Mouse (Mus musculus): ENCODE data around the gene Slfn8.
"Not testable (repeated sequence)": the region's sequence is repeated elsewhere in the genome, so short reads cannot be mapped to it uniquely, and the experiment has no call there.

Slfn8 gene

DNA sequence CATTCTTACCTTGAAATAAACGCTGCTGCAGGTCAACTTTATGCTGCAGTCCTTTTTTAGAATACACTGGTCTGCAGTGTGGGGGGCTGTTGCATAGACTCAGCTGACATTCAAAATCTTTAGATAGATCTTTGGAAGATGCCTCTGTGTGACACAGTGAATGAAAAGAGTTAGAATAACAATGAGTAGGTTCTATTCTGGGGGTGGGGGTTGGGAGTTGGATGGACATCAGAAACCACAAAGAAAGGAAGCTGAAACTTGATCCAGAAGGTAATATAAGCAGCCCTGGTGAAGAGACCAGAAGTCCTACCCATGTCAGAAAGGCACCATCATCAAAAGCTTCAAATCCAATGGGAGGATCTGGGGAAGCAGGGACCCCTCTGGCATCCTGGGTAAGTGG lies 7.3 kb downstream of the Slfn8 start:
- no peak for ATAC-seq (ENCODE audit: insufficient number of reproducible peaks, low FRiP score, low TSS enrichment)

DNA sequence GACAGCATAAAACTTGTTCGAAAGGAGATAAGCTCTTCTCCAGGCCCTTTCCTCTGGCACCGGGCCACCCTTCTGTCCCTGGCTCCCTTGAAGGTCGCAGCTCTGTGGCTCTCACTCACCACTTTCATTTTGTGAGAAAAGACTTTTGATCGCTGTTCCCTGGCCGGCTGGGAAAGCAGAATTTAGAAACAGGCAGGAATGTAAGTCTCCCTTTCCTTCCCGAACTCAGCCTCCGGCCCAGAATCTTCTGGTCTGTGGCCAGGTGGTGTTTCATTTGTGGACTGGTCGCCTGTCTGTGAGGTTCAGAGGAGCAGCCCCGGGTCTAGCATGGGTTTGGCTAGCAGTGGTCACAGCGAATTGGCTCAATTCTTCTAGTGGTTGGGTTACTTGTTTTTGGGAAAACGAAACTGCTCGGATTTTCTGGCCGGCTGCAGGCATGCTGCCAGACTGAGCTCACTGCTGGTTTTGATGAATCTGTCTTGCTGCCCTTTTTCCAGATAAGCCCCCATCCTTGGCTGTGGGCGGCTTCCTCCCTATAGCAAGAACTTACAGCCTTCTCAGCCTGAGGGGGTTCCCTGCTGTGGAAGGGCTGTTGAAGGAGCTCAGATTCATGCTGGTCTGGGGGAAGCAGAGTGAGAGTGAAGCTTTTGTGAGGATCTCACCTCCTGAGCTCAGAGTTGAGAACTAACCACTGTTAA lies 29.0 kb downstream of the Slfn8 start, which contains the start of gene Slfn9:
Gene Slfn9 (minus strand): TSS at position 362 of the 698 bp plus-strand sequence.
- ATAC-seq (ENCODE audit: insufficient number of reproducible peaks, low FRiP score, low TSS enrichment): no peak

DNA sequence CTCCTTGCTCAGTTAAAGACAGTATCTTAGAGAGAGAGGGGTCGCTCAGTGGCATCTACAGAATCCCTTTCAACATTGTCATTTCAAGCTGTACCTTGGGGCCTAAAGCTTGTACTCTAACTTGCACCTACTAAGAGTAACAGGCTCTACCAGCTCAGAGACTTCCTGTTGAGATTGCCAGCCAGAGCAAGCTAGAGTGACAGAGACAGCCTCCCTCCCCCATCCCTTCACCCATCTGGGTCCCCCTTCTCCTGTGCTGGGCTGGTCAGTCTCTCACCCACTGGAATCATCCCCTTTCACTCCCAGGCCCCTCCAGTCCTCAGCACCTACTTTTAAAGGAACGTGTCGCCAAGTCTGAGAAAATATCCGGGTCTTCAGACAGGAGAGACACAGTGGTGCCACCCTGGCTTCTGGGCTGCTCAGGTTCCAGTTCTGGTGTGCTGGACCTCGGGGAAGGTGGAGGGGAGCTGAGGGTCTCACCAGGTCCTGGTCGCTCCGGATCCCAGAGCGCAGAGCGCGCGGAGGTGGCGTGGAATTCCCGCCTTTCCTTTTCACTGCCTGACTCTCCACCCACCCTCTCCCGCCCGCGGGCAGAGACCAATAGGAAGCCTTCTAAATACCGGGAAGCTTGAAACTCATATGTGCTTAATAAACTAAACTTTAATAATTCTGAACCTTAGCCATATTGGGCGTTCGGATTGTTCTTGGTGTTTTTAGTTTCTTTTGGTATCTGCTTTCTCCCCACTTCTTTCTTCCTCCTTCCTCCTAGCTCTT lies 29.8 kb downstream of the Slfn8 start:
- not testable (repeated sequence) for ATAC-seq (ENCODE audit: insufficient number of reproducible peaks, low FRiP score, low TSS enrichment)

DNA sequence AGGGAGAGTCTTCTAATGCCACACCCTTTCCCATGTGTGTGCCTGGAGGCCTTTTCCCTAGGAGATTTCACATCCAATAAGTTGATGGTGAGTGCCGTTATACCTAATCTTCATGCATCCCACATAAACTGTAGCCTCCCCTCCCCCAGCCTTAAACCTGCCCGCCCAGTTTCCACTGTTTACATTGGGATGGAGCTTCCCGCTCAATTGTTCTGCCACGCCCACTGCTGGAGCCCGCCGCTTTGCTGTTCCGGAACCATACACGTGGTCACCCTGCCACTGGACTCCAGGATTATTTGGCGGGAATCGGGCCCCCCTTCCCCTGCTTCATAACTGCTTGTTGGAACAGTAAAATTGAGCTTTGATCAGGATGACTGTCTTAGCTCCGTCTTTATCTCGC lies 31.3 kb downstream of the Slfn8 start:
- ATAC-seq (ENCODE audit: insufficient number of reproducible peaks, low FRiP score, low TSS enrichment): no peak

DNA sequence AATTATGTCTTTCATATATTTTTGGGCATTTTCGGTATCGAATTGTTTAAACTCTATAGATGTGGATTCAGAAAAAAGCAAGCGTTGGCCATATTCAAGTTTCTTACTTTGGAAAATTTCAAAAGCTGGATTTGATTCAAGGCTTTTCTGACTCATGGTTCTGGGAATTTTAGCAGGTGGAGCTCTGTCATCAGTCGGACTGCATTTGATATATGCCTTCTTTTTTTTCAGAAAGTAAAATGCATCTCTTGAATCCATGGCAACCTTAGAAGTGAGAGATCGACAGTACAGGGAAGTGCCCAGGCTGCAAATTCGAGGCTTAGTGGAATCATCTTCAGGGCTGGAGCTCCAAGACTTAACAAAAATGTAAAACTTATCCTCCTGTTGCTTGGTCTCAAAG lies 33.0 kb downstream of the Slfn8 start:
- no peak for ATAC-seq (ENCODE audit: insufficient number of reproducible peaks, low FRiP score, low TSS enrichment)

DNA sequence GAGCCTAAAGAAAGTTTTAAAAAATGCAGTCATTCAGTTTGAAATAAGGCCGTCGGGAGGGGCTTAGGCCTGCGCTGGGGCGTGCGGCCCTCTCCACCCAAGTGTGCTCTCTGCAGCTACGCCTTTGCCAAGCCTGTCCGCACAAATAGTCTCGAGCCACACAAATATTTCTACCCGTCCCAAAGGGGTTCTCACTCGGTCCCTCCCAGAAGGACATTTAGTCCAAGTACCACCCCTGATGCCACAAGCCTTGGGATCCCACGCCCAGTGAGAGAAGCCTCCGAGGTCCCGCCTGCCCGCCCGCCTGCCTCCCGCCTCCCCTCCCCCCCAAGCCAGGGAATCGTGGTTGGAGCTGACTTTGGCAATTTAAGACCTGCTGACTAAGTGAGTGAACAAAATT lies 37.4 kb downstream of the Slfn8 start:
- no peak for ATAC-seq (ENCODE audit: insufficient number of reproducible peaks, low FRiP score, low TSS enrichment)

DNA sequence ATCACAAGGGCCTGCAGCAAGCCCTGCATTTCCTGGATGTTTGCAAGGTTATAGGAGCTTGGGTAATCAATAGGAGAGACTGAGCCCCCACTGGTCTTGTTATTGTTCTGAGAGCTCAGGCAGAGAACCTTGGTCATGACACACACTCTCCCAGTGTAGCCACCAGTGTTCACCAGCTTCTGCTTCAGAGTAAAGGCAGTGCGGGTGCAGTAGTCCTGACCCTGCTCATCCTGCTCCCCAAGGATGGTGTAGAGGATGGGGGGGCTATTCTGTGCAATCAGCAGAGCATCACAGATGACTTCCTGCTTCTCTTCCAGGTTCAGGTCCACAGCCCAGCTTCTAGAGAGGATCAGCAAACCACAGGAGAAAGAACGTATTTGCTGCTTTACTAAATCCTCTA lies 38.2 kb downstream of the Slfn8 start:
- not testable (repeated sequence) for ATAC-seq (ENCODE audit: insufficient number of reproducible peaks, low FRiP score, low TSS enrichment)

DNA sequence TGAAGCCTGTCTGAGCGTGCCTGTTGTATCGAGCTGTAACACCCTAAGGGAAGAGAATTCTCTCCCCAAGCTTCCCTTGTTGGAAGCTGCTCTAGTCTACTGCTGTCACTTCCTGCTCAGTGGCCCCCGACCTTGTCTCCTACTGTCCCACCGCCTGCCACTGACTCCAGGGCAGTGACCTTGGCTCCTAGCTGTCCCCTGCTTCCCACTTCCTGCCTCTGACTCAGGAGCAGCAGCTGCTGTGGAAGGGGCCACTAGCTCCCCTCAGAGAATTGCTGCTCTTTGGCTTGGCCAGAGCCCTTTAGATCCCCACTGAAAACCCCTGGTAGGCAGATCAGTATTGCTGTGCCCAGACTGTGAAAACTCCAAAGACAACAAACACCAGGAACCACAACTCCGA lies 46.7 kb downstream of the Slfn8 start:
- ATAC-seq (ENCODE audit: insufficient number of reproducible peaks, low FRiP score, low TSS enrichment): no peak

DNA sequence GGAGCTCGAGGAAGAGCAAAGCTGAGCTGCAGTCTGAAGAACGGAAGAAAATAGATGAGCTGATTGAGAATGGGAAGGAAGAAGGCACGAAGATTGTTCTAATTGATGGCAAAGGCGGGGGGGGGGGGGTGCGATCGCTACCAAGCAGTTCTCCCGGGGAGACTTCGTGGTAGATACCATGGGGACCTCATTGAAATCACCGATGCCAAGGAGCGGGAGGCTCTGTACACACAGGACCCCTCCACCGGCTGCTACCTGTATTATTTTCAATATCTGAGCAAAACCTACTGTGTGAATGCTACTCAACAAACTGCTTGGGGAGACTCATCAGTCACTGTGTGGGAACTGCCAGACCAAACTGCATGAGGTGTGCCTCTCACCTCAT lies 49.0 kb downstream of the Slfn8 start:
- ATAC-seq (ENCODE audit: insufficient number of reproducible peaks, low FRiP score, low TSS enrichment): no peak

DNA sequence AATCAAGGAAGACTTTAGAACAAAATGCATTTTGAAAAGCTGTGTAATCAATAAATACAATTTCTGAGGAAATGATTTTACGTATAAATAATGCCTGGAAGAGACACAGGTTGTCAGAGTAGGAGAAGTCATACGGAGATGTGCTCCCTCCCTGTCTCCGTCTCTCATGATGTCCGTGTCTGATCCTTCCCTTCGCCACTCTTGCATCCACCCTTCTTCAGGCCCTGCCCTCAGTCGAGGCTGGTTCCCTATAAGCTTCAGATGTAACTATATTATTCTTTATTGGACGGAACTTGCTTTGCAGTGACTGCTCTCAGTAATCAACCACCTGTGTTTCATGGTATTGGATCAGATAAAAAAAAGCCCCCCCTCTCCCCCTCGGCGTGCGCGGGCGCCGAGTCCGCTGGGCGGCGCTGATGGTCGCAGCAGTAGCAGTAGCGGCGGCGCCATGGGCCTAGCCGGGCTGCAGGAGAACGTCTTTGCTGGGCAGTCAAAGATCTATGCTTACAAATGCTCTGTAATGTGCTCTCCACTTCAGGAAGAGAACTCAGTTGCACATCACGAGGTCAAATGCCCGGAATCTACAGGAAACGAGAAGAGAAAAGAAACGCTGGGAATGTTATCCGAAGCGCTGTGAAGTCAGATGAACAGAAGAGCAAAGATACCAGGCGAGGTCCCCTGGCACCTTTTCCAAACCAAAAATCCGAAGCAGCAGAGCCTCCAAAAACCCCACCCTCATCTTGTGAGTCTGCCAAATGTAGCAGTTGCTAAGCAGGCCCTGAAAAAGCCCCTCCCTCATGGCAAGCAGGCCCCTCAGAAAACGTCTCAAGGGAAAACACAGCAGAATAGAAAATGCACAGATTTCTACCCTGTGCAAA lies 49.7 kb downstream of the Slfn8 start:
- peak; percentile 74 for ATAC-seq (ENCODE audit: insufficient number of reproducible peaks, low FRiP score, low TSS enrichment)

DNA sequence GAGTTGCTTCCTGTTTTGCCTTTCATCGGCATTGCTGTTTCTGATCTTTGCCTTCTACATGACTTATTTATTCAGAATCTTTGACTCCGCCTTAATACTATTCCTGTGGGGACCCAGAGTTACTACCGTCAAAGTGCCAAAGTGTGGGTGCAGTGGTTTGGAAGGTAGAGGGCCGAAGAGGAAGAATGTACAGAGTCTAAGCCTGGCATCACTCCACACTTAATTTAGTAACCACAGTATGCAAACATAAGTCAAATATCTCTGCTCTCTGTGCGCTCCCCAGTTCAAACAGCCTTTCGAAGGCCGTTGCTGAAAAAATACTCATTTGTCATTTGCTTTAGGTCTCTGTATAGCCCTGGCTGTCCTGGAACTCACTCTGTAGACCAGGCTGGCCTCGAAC lies 58.4 kb downstream of the Slfn8 start:
- ATAC-seq (ENCODE audit: insufficient number of reproducible peaks, low FRiP score, low TSS enrichment): no peak

DNA sequence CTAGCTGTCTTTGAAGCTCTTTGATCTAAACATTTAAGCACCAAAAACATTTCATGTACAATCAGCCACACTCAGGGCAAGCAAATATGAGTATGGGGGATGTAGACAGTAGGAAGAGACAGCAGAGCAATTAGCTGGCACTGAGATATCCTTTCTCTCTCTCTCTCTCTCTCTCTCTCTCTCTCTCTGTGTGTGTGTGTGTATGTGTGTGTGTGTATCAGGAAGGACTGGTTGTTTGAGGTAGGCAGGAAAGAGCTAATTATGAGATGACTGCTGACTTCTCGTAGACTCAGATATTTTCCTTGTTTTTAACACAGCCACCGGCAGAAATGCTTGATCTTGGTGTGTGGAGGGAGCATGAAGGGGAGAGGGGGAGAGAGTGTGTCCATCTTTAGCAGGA lies 58.9 kb downstream of the Slfn8 start:
- no peak for ATAC-seq (ENCODE audit: insufficient number of reproducible peaks, low FRiP score, low TSS enrichment)

DNA sequence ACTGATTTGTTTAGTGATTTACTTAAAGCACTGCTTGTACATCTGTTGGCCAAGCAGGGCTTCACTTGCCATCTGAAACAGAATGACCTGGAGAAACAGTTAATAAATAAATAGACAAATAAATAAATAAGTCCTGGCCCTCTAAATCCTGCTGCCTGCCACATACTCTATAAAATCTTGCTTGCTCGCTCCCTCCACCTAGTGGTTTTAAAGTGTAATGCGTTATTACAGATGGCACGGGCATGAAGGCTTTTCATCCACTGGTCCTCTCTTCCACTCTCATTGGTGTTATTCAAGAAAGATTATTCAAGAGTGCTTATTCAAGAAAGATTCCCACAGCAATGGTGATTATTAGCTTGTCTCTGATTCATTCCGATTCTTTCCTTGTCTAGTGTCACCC lies 61.0 kb downstream of the Slfn8 start:
- ATAC-seq (ENCODE audit: insufficient number of reproducible peaks, low FRiP score, low TSS enrichment): no peak

DNA sequence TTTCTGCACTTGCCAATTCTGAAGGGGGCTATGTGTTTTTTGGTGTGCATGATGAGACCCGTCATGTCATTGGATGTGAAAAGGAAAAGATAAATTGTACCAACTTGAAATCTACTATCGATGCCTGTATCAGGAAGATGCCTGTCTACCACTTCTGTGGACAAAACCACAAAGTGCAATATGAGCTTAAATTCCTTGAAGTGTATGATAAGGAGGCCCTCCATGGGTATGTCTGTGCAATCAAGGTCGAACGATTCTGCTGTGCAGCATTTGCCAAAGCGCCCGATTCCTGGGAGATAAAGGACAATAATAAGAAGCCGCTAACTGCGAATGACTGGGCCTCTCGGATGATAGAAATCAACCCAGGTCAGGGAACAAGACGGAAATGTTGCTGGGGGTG lies 63.7 kb downstream of the Slfn8 start:
- no peak for ATAC-seq (ENCODE audit: insufficient number of reproducible peaks, low FRiP score, low TSS enrichment)

DNA sequence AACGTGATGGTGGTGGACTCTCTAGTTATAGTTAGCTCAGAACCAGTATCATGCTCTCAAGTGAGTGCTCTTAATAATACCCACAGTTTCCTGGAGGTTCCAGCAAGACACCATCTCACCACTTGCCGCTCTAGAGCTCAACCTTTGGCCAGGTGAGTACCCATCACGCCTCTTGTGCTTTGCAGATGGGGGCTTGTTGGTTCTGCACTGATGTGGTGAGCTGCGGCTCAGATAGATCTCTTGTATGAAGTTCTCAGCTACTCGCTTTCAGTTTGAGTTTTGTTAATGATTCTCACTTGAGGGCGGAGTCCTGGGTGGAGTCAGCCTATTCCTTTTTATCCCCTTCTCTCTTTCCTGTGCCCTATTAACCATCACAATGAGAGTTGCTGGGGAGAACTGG lies 66.0 kb downstream of the Slfn8 start:
- no peak for ATAC-seq (ENCODE audit: insufficient number of reproducible peaks, low FRiP score, low TSS enrichment)

DNA sequence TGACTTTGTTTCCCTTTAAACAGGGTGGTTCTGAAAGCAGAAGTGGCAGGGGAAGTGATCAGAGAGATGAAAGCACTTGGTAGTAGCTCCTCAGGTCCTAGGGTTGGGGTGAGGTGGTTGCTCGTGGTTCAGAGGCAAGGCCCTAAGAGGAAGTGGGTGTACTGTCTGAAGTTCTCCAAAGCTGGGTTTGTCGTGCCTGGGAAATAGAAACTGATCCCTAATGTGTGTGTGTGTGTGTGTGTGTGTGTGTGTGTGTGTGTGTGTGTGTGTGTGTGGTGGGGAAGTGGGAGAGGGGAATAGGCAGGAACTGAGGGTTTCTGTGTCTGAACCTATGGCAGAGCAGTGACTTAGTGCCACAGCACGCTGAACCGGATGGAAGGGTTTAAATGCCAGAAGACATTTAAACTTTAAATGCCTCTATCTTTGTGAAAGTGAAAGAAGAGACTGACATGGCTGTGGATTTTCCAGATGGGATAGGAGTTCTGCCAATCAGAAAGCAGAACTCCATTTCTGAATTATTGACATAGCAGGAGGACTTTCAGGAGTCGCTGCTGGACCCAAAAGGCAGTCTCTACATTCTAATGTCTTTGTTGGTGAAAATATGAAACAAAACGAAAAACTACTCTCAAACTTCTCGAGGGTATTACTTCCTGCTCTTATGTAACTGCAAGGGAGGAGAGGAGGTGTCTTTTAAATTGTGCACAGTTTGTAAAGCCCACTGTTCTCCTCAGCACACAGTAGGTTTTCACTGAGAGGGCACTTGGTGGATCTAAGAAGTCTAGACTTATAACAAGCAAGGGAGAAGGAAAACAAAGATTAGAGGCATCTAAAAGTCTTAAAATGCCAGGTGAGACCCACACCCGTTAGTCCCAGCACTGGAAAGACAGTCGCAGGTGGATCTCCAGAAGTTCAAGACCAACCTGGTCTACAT lies 67.7 kb downstream of the Slfn8 start:
- no peak for ATAC-seq (ENCODE audit: insufficient number of reproducible peaks, low FRiP score, low TSS enrichment)
